Mouse (Mus musculus): ENCODE results near the gene Plxna4. TPM values are rescaled to one million over a fixed set of nuclear protein-coding genes. Genes with fewer than 3 reads are reported as not detected.
A peak's percentile ranks its signal among the peaks of the same experiment; 100 is the strongest.

Gene Plxna4
- total RNA-seq, 2 experiments from 2014 or later = 6.3 to 10.3 TPM

DNA sequence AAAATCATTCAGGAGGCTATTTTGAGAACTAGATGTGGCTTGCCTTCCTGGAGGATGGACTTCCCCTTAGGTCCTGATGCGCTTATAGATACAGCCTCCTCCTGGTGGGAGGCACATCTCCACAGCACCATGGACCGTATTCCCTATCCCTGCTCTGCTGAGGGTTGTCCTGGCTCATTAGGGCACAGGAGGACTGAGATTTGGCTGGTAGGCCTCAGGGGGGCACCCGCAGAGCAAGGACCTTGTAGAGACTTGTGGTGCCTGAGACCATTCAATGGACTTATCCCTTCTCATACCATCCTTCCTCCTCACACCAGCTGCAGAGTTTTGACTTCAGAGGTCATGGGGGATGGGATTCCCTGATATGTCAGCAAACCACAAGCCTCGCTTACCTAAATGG is 47.8 kb downstream of the Plxna4 start:
- no peak for DNase-seq

DNA sequence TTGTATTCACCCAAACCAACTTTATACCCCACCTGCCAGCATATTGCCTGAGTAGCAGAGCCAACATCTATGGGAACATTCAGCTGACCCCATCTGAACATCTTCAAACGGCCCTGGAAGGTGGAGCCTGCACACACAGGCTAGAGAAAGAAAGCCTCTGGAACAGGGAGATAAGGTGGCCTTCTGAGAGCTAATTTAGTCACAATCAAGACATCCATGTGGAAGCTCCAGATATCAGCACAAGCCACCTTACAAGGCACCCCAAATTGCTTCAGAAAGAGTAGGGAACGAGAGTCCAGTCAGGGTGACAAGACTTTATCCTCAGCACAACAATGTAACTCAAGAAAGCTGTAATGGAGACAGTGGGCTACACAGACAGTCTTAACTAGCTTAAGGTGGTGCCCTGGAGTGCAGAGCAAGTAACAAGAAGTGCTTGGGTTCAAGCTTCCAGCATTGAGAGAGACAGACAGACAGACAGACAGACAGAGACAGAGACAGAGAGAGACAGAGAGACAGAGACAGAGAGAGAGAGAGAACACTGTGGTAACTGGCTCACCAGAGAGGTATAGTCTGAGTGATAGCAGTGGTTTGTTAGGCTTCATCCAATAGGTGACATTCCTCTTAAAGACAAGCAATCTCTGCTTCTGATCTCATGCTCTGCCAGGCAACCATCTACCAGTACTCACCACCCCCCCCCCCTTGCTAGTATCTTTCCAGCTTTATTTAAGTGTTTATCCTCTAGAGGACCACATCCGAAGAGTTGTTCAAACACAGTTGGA is 53.8 kb downstream of the Plxna4 start:
- no peak for DNase-seq

DNA sequence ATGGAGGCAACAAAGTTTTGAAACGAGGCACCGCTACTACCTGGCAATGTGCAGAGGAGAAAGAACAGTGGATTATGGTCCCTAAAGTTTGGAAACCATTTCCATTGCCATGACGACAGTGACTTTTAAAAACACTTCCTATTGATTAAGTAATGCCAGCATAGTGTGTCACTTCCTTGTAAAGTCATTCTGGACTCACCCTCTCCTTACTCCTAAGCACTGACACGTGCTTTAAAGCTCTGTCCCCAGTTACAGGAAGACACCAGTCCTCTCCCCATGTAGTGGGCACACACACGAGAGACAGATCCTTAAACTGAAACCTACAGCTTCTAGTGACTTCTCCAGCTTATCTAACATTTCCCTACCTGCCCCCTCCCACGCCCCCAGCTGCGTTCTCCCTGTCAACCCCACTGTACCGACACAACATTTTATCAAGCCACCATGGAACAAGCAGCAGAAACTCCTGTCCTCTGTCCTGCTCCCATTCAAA is 59.9 kb downstream of the Plxna4 start:
- no peak for DNase-seq

DNA sequence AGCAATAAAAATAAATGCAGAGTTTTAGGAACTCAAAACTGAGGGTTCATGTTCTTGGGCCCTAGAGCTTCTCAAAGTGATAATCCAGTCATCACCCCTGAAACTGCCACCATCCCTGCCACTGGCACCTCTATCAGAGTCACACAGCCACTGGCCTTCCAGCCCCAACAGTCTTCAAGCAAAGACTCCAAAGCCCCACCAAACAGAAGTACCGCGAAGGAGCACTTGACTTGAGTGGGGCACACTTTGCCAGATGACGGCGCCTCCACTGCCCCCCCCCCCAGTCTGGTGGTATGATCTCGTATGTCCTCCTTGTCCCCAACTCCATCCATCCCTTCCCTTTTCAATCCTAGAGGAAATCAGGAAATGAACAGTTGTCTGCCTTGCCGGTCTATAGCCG is 60.5 kb downstream of the Plxna4 start:
- DNase-seq = no peak

DNA sequence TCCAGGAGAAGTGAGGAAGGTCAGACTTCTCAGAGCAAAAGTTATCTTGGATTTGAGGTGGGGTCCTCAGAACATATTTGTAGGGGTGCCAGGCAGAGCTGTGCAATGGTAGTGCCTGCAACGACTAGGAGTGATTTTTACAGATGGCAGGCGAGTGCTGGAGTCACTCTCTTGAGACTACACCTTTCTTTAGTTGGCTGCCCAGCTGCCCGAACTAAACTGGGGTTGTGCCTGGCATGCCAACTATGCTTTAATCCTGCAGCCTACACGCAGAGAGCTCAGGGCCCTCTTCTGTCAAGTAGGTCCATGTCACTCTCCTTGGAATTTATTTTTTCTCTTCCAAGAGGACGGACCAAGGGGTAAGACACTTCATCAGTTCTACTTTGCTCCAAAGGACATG is 61.2 kb downstream of the Plxna4 start:
- DNase-seq = no peak

DNA sequence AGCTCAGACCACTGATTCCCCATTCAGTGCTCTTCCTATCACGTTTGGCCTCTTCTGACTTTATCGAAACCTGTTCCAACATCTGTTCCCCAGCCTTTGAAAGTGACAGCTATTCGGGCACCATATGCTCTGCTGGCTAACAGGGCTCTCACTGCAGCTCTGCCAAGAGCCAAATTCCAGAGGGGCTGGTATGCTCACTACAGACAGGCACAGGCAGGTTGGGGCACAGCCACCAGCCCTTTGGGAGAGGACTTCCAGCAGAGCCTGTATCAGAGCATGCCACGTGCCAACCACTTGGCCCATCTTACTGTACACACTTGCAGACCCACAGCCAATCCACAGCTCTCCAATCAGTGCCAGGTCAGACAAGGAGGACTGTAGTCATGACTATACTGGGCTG is 67.9 kb downstream of the Plxna4 start:
- DNase-seq = no peak

DNA sequence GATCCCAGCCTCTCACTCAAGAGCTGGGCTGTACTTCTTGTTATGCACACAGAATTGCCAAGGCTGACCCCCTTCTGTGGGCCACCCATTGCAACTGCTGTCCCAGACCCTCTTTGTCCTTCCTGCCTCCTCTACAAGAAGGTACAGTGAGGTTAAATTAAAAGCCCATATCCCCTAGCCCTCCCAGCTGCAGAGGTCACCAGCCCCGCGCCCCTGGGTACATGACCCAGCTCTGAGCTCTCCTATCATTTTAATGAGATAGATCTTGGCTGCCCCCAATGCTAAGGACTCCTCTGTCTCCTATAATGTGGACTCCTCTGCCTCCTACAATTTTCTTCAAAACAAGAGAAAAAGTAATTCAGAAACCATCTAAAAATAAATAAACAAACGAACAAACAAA is 69.4 kb downstream of the Plxna4 start:
- DNase-seq = no peak

DNA sequence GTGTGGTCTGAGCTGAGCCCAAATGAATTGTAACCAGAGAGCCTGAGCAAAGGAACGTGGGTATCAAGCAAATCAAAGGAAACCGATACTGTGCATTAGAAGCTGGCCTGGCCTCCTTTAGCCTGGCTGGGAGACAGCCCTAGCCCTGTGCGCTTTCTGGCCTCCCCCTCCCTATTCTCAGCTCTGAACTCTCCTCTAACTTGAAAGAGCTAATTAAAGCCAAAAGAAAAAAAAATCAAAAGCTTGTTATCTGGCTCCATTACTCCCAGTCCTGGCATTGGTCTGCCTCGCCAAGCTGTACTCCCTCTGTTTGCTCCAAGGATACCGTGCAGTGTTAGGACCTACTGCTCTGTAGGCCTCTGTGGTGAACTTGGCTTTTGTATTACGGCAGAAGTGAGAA is 73.9 kb downstream of the Plxna4 start:
- no peak for DNase-seq

DNA sequence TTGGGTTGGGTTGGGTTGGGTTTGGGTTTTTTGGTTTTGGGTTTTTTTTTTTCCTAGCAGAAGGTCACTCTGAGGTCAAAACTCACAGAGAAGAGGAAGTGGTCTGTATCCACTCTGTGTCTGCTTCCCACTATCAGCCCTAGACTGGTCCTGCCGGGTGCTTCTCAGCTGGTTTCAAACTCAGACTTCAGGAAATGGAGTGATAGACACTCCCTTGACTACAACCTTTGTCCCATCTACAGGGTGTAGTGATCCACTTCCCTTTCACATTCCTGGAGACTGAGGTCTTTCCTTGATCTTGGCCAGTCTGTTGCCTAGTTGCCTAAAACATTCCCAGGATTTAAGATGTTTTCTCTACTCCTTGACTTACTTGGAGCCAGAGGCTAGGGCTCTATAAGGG is 76.0 kb downstream of the Plxna4 start:
- no peak for DNase-seq

DNA sequence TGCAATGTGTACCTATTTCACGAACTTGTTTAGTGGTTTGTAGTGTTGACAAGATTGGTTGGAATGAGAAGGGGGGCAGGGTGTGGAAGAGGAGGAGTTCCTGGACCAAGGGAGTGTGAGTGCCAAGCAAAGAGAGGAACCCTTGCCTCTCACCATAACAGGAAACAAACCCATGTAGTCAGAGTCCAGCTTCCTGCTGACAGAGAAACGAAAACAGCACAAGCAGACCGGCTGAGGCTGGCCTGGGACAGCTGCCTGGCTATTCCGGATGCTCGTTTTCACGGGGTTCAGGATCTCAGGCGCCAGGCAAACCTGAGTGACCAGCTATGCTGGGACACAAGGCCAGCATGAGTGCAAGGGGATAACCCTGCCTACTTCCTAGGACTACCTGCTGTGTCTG is 77.1 kb downstream of the Plxna4 start:
- DNase-seq = peak; percentile 20

DNA sequence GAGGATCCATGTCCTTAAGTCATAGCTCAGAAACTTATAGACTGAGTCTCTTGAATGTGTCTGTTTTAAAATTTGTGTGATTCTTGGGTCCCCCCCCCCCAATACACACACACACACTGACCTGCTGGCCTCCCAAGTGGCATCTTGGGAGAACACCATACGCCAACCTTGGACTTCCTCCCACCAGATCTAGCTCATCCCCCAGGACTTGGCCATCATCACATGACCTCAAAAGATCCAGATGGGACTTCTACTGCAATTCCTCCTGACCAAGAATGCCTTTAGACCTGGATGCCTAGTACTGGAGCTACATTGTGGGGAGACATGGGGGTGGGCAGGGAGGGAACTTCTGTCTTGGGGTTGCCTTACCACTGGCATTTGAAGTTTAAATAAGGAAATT is 77.5 kb downstream of the Plxna4 start:
- DNase-seq = no peak

DNA sequence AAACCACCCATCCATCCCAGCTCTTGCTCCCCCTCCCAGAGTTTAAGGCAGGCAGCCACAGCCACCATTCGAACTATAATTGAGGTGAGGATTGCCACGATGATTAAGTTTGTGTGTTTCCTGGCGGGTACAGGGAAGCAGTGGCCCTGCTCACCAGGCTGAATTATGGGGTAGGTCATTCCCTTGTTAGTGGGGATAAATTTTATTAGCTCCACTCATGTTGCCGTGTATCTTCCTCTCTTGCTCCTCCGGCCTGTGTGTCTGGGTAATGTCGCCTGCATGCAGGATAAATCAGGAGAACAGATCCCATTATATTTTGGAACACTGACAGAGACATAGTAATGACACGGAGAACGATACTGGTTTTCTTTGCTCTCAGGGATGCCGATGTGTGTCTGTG is 78.9 kb downstream of the Plxna4 start:
- DNase-seq = no peak

DNA sequence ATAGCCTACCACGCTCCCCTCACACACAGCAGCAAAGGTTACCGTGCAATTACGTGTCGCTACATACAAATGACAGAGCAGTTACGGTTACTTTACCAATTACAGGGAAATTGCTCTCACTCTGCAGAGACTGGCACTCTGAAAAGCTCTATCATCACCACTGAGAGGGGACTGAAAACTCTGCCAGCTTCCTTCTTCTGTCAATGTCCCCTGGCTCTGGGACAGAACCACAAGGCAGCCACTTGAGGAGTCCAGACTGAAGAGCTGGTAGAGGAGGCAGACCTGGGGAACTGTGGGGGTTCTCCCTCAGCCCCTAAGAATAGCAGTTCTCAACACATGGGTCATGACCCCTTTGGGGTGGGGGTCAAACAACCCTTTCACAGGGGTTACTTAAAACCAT is 83.0 kb downstream of the Plxna4 start:
- no peak for DNase-seq

DNA sequence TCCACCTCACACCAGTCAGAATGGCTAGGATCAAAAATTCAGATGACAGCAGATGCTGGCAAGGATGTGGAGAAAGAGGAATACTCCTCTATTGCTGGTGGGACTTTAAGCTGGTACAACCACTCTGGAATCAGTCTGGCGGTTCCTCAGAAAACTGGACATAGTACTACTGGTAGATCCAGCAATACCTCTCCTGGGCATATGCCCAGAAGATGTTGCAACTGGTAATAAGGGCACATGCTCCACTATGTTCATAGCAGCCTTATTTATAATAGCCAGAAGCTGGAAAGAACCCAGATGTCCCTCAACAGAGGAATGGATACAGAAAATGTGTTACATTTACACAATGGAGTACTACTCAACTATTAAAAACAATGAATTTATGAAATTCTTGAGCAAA is 86.8 kb downstream of the Plxna4 start:
- DNase-seq = peak; percentile 46

DNA sequence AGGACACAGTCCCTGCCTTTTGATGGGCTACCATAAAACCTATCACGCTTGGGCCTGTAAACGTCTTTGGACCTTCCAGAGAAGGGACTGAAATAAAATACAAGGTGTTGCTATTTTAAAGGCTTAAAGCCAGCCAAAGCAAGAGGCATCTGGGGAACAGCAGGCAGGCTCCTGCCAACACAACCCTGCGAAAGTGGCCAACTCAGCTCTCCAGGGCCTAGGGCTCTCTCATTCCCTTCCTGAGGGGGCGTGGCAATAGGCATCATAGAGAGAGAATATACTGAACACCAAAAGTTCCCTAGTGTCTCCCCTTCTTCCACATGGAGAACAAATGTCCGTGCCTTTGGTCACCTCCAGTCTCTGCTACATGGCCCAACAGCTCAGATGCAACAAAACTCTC is 89.9 kb downstream of the Plxna4 start:
- peak; percentile 50 for DNase-seq

DNA sequence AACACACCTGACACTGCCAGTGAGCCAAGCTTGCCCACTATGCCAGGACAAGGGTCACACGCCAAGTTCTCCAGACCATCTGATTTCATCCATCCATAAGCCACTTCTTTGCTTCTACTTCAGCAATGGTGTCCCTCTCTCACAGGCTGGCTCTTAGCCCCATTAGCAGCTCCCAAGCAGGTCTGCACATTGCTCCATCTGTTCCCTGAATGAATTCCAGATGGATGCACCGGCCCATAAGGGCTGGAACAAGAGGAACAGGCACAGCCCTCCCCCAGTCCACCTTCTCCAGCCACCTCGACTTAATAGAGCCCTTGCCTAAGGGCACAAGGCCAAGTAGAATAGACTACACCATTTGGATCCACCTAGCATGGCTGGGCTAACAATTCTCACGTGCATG is 91.9 kb downstream of the Plxna4 start:
- DNase-seq = no peak

DNA sequence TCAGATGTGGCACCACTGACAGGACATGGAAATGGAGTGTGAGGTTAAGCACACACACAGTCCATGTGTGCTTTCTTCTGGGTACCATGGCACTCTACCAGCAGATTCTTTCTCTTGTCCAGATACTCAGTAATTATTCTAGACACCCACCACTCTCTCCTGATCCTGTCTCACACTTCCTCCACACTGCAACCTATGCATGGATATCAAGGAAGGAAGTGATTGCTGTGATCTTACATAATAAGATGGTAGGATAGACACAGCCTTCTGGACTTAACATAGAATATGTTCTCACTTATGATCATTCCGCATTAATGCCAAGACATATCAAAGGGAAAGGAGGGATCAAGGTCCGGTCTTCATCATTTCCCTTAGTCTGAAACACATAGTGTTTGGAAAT is 92.5 kb downstream of the Plxna4 start:
- DNase-seq = no peak

DNA sequence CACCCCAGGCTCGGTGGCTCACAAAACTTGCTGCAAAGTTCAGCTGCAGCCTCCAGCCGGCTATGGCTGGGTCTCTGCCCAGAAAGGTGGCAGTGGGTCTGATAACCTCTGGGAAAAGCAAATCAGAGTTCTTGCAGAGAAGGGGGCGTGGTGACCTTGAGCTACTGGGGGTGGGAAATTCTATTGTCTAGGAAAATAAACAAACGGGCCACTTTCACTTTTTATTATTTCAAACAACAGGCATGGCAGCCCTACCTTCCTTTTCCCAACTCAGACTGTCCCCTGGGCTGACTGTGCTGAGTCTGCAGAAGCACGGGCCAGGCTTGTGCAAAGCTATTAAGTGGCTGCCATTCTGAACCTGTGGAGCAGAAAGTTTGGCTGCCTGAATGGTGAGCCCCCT is 94.4 kb downstream of the Plxna4 start:
- peak; percentile 48 for DNase-seq

DNA sequence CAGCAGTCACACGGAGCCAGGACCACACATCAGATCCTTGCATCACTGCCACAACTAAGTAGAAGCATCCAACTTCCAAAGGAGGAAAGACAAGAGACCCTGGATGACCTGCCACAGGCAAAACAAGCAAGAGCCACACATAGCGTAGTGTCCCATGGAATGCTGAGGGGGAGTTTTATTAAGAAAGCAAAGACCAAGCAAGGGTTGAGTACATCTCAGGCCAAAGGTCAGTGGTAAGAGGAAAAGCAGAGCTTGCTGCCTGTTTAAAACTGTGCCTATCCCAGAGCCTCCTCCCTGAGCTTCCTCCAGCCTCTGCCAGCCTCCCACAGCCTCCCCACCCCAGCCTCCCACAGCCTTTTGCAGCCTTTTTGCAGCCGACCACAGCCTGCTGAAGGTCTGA is 100.9 kb downstream of the Plxna4 start:
- DNase-seq = no peak

DNA sequence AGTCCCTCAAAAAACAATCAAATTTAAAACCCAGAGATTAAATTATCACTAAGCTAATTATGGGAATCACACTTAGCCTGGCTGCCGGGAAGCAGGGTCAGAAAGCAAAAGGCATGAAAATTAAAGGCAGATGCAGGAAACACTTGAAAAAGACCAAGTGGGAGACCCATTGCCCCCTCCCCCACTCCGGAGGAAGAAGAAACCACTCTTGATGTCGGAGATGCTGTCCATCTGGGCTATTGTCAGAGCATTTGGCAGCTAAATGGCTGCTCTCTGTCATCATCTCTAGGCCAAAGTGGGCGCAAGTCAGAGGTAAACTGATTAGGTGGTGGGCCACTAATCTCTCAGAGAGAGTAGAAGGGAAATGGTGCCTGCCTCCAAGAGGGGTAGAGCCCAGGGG is 105.5 kb downstream of the Plxna4 start:
- no peak for DNase-seq

DNA sequence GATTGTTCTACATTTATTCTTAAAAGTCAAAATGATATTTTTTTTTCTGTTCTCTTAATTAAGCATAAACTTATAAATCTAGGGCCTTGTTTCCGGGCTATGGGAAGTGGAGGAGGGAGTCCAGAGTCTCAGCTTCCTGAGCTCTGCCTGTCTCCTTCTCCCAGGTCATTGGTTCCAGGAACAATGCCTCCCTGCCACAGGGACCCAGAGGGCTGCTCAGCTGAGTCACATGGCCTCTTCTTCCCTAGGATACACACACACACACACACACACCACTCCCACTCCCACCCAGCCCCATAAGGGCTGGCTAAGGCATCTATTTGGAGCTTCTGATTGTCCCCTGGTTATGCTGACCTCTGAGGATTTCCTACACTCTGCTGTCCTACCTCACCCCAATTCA is 107.3 kb downstream of the Plxna4 start:
- DNase-seq = no peak

DNA sequence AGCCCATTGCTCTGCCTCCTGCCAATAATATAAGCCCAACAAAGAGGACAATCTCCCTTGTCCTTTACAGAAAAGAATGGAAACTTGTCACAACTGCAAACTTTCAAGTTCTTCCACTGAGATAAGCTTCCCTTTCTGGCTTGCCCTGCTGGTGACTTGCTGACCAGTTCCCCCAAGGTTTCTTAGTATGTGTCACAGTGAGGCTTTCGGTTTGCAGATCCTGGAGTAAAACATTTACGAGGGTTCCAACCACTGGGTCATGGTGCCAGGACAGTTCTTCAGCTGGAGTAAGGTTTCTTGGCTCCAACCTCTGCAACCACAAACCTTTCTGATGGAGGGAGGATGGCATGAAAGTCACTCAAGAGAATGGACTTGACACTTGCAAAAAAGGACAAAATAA is 108.2 kb downstream of the Plxna4 start:
- no peak for DNase-seq

DNA sequence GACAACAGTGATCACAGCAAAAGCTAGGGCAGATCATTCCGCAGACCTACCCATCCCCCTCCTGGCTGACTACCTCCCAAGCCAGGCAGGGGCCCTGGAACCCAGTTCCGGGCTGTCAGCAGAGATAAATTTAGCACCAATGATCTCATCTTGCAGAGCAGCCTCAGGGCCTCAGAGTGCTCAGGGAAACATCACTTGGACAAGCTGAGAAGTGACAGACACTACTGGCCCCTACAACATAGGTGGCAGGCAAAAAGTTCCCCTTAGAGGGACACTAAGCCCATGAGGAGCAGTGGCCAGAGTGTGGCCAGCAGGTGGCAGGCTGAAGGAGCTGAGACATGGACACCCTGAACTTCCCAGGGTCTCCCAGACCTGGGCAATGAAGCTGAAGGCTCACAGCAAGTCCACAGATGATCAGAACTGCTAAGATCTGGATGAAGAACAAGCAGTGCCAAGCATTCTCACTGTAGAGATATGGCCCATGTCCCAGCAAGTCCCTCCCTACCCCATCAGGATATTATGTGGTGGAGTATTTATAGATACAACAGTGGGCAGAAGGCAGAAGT is 108.7 kb downstream of the Plxna4 start:
- DNase-seq = peak; percentile 79

DNA sequence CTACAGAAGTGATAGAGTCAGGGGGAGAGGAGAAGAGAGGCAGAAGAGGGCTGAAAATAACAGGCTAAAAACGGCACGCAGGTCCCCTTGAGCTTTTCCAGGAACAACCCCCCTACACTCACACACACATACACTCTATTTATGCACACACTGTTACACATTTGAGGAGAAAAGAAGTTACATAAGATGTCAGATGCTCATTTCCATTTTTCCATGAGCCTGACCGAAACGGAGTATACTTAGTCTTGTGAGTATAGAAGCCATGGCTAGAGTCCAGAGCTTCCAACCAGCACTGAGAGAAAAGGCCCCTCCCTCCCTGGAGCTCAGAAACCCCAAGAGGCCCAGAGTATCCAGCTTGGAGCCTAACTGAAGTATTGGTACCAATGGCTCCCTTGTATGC is 112.0 kb downstream of the Plxna4 start:
- DNase-seq = no peak

Measured in adrenal gland, postnatal 10 days (tissue).